Mouse (Mus musculus): ENCODE results near the gene Sipa1. TPM values are rescaled to one million over a fixed set of nuclear protein-coding genes. Genes with fewer than 3 reads are reported as not detected.

Sipa1 gene
- 10.0 and 11.6 TPM in 2 replicates for polyA plus RNA-seq (2012; ENCODE audit: insufficient read depth, insufficient read length, missing spikeins)

DNA sequence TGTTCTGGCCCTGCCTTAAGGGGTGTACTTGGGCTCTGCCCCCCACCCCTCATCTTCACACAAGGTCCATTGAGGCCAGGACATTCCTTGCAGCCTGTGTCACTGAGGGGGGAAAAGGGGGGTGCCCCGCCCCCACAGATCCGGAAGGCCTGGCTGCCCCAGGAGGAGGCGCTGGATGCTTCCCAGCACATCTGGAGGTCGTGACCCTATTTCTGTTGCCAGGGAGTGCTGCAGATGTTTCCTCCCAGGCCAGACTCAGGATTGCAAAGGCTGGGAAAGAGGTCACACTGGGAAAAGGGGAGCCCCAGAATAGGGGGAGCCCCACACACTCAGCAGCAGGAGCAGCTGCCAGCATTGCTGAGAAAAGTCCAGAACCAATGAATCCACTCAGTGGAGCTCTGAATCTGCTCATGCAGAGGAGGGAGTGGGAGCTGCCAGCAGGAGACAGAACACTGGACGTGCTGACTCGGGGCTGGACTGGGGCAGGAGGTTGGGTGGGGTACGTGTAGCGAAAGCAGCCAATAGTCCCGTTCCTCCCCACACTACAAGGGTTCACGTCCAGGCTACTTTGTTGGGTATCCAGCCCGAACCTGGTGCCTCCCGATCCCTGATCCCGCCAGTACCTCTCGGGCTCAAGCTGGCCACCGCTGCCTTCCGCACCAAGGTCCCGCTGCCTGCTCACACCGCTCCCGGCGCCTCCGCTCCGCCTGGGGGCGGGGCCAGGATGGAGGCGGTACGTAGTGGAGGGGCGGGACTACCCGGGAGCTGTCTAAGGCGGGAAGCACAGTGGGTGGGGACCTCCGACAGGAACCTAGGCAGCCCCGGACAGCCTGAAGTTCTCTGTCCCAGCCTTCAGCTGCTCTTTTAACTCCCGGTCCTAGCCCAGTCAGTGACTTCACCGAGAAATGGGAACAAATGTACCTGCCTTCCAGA lies at the start of gene Sipa1:
Sipa1 (minus strand) TSS at position 727 of the 933 bp plus-strand sequence.
- Histone ChIP-seq H3K27ac (replicated peaks; ENCODE audit: low read depth, low read length) (peak within 1 kb of the TSS; percentile 80), H3K4me3 (ENCODE audit: insufficient read depth, low read depth, low read length) (peak within 1 kb of the TSS; percentile 64)

DNA sequence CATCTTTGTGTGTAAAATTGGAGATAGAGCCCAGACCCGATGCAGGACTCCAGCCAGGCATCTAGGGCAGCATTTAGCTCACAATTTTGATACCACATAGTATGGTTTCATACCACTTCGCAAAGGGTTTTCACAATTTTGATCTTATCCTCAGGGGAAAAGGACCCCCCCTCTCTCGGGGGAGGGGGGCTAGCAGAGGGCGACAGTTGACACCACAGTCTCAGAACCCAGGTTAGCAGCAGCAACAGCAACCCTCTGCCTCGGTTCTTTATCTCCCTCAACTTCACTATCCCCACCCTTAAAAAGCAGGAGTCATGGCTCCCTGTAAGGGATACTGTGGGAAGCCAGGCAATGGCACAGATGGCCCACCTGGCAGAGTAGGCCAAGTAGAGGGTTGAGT lies 49.7 kb upstream of the Sipa1 start:
- peaks cover 7% of the 10 kb centered on the region for H3K4me1 ChIP-seq (ENCODE audit: control insufficient read depth, insufficient read depth, insufficient read length, low read length)
- no peak overlapping the region for H3K4me3 ChIP-seq (ENCODE audit: insufficient read depth, low read depth, low read length)
- H3K27ac ChIP-seq (replicated peaks; ENCODE audit: low read depth, low read length): peak overlapping the region; percentile 32

More for the DNA sequence above, at the start of gene Sipa1:
- H3K4me1 ChIP-seq (ENCODE audit: control insufficient read depth, insufficient read depth, insufficient read length, low read length): peaks cover 15% of the 10 kb centered on the region

DNA sequence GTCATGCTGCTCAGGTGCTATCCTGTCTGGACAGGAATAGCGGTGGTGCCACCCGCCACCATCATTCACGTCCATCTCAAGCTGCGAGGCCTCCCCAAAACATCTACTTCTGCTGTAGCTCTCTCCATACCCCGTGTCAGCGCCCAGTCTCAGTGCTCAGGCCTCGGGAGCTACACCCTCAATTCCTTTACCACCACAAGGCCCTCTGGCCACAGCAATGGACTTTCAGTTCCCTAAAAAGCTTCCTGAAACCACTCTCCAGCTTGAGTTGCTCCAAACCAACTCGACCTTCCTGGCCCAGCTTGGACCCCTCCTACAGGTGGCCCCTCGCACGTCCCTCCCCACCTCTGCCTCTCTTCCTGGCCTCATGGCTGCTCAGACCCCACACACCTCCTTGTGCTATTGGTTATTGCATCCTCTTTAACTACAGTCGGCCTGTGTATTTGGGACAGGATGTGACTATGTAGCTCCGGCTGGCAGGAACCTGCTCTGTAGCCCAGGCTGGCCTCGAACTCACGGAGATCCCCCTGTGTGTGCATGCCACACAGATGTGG lies 48.5 kb upstream of the Sipa1 start:
- H3K27ac ChIP-seq (replicated peaks; ENCODE audit: low read depth, low read length): peak overlapping the region; percentile 16; the same call in 1 of the 2 replicates
- H3K4me1 ChIP-seq (ENCODE audit: control insufficient read depth, insufficient read depth, insufficient read length, low read length): peaks cover 7% of the 10 kb centered on the region
- no peak overlapping the region for H3K4me3 ChIP-seq (ENCODE audit: insufficient read depth, low read depth, low read length)

DNA sequence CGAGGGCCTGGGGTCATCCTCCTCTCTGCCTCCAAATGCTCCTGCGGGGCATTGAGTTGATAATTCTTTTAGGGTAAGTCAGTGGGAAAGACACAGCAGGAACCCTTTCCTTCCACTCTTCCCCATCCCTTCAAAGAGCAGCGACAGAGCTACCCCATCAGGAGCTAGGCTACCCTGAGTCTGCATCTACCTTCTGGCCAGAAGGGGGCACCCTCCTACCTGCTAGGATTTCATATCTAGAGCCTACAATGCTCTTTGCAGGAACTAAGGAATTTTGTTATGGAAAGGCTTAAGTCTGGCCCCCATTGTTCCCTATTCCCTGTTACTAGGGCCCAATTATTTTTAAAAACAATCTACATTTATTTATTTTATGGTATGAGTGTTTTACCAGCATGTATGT lies 47.7 kb upstream of the Sipa1 start:
- H3K4me1 ChIP-seq (ENCODE audit: control insufficient read depth, insufficient read depth, insufficient read length, low read length): peaks cover 7% of the 10 kb centered on the region
- H3K27ac ChIP-seq (replicated peaks; ENCODE audit: low read depth, low read length): no peak overlapping the region
- H3K4me3 ChIP-seq (ENCODE audit: insufficient read depth, low read depth, low read length): no peak overlapping the region

DNA sequence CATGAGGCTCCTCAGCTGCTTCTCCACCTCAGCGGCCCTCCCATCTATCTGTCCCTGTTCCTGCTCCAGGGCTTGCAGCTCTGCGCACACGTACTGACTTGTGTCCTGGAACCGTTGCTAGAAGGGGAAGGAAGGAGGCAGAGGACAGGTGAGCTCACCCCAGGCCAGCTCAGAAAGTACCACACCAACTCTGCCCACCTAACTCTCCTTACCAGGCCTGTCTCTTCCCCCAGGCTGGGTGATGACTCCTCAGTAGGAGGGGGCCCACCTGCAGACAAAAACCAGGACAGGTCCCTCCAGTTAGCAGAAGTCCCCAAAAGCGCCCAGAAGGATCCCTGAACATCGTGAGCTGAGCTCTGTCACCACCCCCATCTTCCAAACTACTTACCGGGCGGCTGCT lies 47.1 kb upstream of the Sipa1 start:
- Histone ChIP-seq H3K27ac (replicated peaks; ENCODE audit: low read depth, low read length) (no peak overlapping the region), H3K4me1 (ENCODE audit: control insufficient read depth, insufficient read depth, insufficient read length, low read length) (peaks cover 7% of the 10 kb centered on the region), H3K4me3 (ENCODE audit: insufficient read depth, low read depth, low read length) (no peak overlapping the region)

DNA sequence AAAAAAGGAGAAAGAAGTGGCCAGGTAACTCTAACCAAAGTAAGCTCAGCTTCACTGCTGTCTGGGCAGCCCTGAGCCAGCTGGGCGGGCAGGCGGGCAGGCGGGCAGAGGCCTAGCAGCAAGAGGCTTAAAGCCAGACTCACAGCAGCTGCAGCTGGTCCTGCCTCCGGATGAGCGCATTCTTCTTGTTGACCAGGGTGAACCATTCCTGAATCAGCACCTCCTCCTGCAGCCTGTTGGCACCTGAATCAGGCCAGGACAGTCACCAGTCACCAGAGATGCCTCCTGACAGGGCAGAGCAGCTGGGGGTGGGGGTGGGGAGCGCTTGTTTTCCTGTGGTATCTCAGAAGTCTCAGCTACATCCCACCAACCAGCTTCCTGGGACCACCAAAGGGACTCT lies 46.6 kb upstream of the Sipa1 start:
- no peak overlapping the region for H3K4me3 ChIP-seq (ENCODE audit: insufficient read depth, low read depth, low read length)
- peaks cover 10% of the 10 kb centered on the region for H3K4me1 ChIP-seq (ENCODE audit: control insufficient read depth, insufficient read depth, insufficient read length, low read length)
- no peak overlapping the region for H3K27ac ChIP-seq (replicated peaks; ENCODE audit: low read depth, low read length)

DNA sequence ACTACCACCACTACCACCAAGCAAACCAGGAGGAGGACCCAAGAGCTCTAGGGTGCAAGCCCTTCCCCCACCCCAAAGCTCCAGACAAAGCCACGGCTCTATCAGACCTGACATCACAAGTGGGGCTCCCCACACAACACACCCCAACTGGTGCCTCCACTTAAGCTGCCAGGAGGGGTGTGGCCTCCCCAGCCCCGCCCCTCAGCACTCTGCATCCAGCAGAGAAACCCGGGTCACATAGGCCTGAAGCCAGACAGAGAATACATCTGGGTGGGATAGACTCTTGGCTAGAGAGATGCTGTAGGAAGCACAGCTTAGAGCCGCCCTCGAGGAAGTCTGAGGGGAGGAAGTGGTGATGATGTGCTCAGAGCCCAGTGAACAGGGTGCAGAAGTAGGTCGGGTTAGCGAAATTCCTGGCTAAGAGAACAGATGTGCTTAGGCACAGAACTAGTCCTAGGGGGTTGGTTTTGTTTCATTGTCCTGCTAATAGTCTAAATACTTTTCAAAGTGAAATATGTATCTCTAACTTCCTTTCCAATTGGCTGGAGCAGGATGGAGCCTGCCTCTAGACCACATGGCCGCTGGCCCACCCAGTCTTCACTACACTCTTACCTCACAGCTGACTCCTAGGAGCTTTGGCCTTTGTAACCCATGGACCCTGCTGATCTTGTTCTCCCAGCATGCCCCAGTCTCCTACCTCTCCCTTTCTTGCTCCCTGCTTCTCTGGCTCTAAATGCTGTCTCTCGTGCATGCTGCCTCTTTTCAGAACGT lies 41.5 kb upstream of the Sipa1 start:
- Histone ChIP-seq H3K4me1 (ENCODE audit: control insufficient read depth, insufficient read depth, insufficient read length, low read length) (peaks cover 7% of the 10 kb centered on the region), H3K27ac (replicated peaks; ENCODE audit: low read depth, low read length) (peak overlapping the region; percentile 39), H3K4me3 (ENCODE audit: insufficient read depth, low read depth, low read length) (no peak overlapping the region)

DNA sequence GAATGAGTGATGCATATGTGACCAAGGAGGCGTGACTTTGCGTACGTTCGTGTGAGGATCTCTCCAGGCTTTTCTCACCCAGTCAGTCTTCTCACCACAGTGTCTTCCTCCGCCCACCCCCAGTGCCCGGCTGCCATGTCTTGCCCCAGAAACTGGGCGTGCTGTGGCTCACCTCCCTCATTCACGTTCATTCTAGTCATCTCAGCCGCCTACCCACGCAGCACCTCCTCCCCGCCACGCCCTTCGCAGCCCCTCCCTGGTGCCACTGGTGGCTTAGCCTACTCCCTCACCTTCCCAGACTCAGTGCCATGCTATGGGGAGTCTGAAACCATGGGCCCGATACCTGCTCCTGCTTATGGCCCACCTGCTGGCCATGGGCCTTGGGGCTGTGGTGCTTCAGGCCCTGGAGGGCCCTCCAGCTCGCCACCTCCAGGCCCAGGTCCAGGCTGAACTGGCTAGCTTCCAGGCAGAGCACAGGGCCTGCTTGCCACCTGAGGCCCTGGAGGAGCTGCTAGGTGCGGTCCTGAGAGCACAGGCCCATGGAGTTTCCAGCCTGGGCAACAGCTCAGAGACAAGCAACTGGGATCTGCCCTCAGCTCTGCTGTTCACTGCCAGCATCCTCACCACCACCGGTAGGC lies 40.8 kb upstream of the Sipa1 start, which contains the start of gene Kcnk7:
Kcnk7 (plus strand) TSS at position 205 of the 638 bp plus-strand sequence.
- H3K4me1 ChIP-seq (ENCODE audit: control insufficient read depth, insufficient read depth, insufficient read length, low read length): peaks cover 7% of the 10 kb centered on the region
- 0 out of 2 replicates have a peak within 1 kb of the TSS, but pooled peaks have one; percentile 39 for H3K27ac ChIP-seq (replicated peaks; ENCODE audit: low read depth, low read length)
- H3K4me3 ChIP-seq (ENCODE audit: insufficient read depth, low read depth, low read length): no peak within 1 kb of the TSS

DNA sequence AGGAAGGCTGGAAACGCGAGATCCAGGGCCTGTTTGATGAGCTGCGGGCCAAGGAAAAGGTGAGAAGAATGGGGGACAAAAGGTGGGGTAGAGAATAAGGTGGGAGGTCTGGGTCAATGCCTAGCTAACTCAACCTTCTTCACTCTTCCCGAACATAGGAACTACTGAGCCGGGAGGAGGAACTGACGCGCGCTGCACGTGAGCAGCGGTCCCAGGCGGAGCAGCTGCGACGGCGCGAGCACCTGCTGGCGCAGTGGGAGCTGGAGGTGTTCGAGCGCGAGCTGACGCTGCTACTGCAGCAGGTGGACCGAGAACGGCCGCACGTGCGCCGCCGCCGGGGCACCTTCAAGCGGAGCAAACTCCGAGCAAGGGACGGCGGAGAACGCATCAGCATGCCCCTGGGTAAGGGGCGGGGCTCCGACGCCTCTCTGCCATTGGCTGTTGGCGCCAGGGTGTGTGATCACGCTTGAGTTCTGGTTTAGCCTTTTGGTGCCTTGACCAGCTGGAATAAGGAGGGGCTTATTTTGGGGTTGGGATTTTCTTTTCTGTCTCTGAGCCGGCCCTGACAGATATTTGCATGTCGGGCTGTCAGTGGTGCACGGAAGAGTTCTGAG lies 32.4 kb upstream of the Sipa1 start:
- H3K27ac ChIP-seq (replicated peaks; ENCODE audit: low read depth, low read length): no peak overlapping the region
- H3K4me3 ChIP-seq (ENCODE audit: insufficient read depth, low read depth, low read length): no peak overlapping the region
- peaks cover 4% of the 10 kb centered on the region for H3K4me1 ChIP-seq (ENCODE audit: control insufficient read depth, insufficient read depth, insufficient read length, low read length)

DNA sequence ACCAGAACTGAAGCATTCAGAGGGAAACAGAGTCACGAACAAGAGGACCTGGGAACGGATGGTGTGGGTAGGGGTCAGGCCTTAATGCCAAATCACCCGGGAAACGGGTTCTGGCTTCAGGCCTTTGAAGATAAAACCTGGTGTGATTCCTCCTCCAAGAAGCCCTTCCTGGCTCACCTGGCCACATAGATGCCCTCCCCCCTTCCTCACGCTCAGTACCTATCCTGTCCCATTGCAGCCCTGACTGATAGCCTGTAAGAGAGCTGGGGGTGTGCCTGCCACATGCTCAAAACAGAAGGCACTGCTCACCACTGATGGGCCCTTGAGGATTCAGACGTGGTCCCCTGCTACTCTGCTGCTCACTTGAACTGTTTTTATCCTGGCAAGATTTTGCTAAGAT lies 30.3 kb upstream of the Sipa1 start:
- H3K4me3 ChIP-seq (ENCODE audit: insufficient read depth, low read depth, low read length): peak overlapping the region; percentile 92
- peak overlapping the region; percentile 93 for H3K27ac ChIP-seq (replicated peaks; ENCODE audit: low read depth, low read length)
- H3K4me1 ChIP-seq (ENCODE audit: control insufficient read depth, insufficient read depth, insufficient read length, low read length): peaks cover 4% of the 10 kb centered on the region

DNA sequence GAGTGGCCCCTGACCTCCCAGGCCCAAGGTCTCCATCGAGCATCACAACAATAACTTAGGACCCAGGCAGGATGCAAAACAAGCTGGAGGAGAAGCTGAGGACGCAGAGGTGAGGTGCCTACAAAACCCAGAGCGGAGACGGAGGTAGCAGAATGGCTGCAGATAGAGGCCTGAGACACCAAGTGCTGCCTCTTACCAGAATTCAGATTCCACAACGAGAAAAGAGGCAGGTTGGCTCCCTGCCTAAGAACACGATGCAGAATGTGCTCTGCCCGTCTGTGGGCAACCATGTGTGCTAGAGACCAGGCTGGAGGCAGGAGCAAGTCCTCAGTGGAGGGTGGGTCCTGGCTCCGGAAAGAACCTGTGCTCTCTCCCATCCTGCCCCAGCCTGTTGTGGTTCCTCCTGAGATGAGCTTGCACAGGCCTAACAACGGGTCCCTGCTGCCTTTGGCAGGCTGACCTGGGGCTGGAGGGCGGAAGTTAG lies 29.4 kb upstream of the Sipa1 start:
- peak overlapping the region; percentile 93 for H3K27ac ChIP-seq (replicated peaks; ENCODE audit: low read depth, low read length)
- peaks cover 4% of the 10 kb centered on the region for H3K4me1 ChIP-seq (ENCODE audit: control insufficient read depth, insufficient read depth, insufficient read length, low read length)
- peak overlapping the region; percentile 92 for H3K4me3 ChIP-seq (ENCODE audit: insufficient read depth, low read depth, low read length)

DNA sequence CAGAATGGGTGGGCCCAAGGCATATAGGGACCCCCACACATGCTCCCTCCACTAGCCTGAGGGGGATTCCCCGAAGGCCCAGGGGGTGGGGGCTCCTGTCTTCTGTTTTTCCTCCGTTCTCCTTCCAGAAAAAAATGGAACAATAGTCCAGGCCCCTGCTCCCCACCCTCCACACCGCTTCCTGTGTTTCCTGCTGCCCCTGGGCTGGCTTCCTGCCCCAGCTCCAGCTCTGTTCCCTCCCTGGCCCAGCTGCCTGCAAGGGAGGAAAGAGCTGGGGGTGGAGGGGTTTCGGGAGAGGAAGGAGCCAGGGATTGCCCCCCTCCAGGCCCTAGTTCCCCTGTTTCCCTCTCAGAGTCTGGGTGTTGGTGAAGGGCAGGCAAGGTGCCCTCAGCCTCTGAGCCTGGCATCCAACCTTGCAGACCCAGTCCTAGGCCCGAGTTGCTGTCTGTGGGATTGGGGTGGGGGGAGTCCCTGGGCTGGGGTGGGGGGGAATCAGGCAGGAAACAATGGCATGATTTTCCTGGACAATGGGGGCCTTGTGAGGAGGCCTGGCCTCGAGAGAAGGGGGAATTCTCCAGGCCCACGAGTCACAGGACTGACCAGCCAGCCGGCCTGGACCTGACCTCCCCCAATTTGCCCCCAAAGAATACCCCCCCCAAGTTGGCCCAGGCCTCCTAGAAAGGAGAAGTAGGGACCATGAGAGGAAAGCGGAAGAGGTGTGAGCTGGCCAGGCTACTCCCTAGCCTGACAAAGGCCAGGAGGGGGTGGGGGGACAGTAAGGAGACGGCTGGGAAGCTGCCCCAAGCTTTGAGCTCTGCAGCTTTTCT lies 28.8 kb upstream of the Sipa1 start:
- peaks cover 4% of the 10 kb centered on the region for H3K4me1 ChIP-seq (ENCODE audit: control insufficient read depth, insufficient read depth, insufficient read length, low read length)
- peak overlapping the region; percentile 92 for H3K4me3 ChIP-seq (ENCODE audit: insufficient read depth, low read depth, low read length)
- H3K27ac ChIP-seq (replicated peaks; ENCODE audit: low read depth, low read length): peak overlapping the region; percentile 93

DNA sequence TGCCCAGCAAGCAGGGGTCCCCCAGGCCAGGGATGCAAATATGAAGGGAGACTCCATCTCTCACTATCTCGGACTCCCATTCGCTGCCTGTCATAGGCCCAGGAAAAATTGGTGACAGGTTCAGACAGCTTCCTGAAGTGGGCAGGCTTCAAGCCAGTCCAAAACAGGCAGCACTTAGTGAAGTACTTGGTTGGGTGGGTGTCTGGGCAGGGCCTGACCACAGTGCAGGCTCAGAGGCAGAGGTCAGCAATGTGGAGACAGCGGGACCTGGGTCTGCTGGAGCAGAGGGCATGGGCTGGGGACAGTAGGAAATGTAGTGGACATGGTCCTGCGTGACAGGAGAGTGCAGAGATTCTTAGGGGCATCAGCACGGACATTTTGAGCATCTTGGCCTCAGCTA lies 28.1 kb upstream of the Sipa1 start:
- H3K27ac ChIP-seq (replicated peaks; ENCODE audit: low read depth, low read length): peak overlapping the region; percentile 93
- H3K4me3 ChIP-seq (ENCODE audit: insufficient read depth, low read depth, low read length): peak overlapping the region; percentile 92
- peaks cover 4% of the 10 kb centered on the region for H3K4me1 ChIP-seq (ENCODE audit: control insufficient read depth, insufficient read depth, insufficient read length, low read length)

Measured in brown adipose tissue, adult 24 weeks (tissue).